Mouse (Mus musculus) lung, postnatal 14 days (tissue): ENCODE data around the gene Triobp.

Experiments used
- DNase-seq: peaks from one replicate; pipeline ENCODE4 v3.0.0; 2021

The Triobp gene

GRCm38 (mm10) chr15:78926021-78926919 is 21.3 kb upstream of the Triobp start, which contains the start of gene Lgals1:
TSS of gene Lgals1 (plus strand) at chr15:78926725.
- peak; percentile 87 for DNase-seq

GRCm38 (mm10) chr15:78927021-78927787 is 20.3 kb upstream of the Triobp start:
- DNase-seq: peak; percentile 28

- DNase-seq: peak; percentile 76
Observed at GRCm38 (mm10) chr15:78927788-78928457, 19.6 kb upstream of the Triobp start.

- DNase-seq: no peak
Observed at GRCm38 (mm10) chr15:78928539-78928938, 19.0 kb upstream of the Triobp start.

- no peak for DNase-seq
Observed at GRCm38 (mm10) chr15:78930192-78930706, 17.3 kb upstream of the Triobp start.

- DNase-seq: no peak
Observed at GRCm38 (mm10) chr15:78930801-78931426, 16.6 kb upstream of the Triobp start.

- DNase-seq: peak; percentile 70
Observed at GRCm38 (mm10) chr15:78931577-78931976, 15.9 kb upstream of the Triobp start.

- DNase-seq: peak; percentile 83
Observed at GRCm38 (mm10) chr15:78934784-78935320, 12.7 kb upstream of the Triobp start, which contains the start of gene Nol12. TSS of gene Nol12 (plus strand) at chr15:78934933.

GRCm38 (mm10) chr15:78936403-78936802 is 11.1 kb upstream of the Triobp start:
- no peak for DNase-seq

GRCm38 (mm10) chr15:78937311-78937710 is 10.2 kb upstream of the Triobp start:
- no peak for DNase-seq

- DNase-seq: no peak
Observed at GRCm38 (mm10) chr15:78937963-78938362, 9.6 kb upstream of the Triobp start.

- no peak for DNase-seq
Observed at GRCm38 (mm10) chr15:78940325-78940724, 7.2 kb upstream of the Triobp start.

- peak; percentile 84 for DNase-seq
Observed at GRCm38 (mm10) chr15:78942663-78943062, 4.9 kb upstream of the Triobp start.

- DNase-seq: no peak
Observed at GRCm38 (mm10) chr15:78946232-78946631, 1.3 kb upstream of the Triobp start.

GRCm38 (mm10) chr15:78948152-78948725 is 715 bp downstream of the Triobp start:
- no peak for DNase-seq

- no peak for DNase-seq
Observed at GRCm38 (mm10) chr15:78948883-78949282, 1.4 kb downstream of the Triobp start.

- DNase-seq: no peak
Observed at GRCm38 (mm10) chr15:78955663-78956062, 8.1 kb downstream of the Triobp start.

- no peak for DNase-seq
Observed at GRCm38 (mm10) chr15:78956351-78956750, 8.8 kb downstream of the Triobp start.

GRCm38 (mm10) chr15:78957021-78957420 is 9.5 kb downstream of the Triobp start:
- DNase-seq: no peak

GRCm38 (mm10) chr15:78959537-78959936 is 12.0 kb downstream of the Triobp start:
- no peak for DNase-seq

GRCm38 (mm10) chr15:78960088-78960487 is 12.6 kb downstream of the Triobp start:
- DNase-seq: no peak

- DNase-seq: peak; percentile 77
Observed at GRCm38 (mm10) chr15:78962885-78963284, 15.4 kb downstream of the Triobp start.
